Mouse (Mus musculus): ENCODE measurements around the gene Lrmda. TPM values are rescaled to one million over a fixed set of nuclear protein-coding genes. Genes with fewer than 3 reads are reported as not detected.
A peak's percentile ranks its signal among the peaks of the same experiment; 100 is the strongest.

Gene Lrmda
- polyA plus RNA-seq, 1 experiment from 2014 or later = 0.20 TPM

- Histone ChIP-seq H3K4me1 (ENCODE audit: control insufficient read depth, insufficient read depth, low read length) (peaks cover 12% of the 10 kb centered on the region), H3K27me3 (ENCODE audit: control insufficient read depth, insufficient read depth, low read length) (peaks cover 10% of the 10 kb centered on the region; the same call in 1 of the 2 replicates), H3K4me3 (ENCODE audit: low read depth, low read length) (no peak overlapping the region), H3K36me3 (ENCODE audit: control insufficient read depth, insufficient read depth, low read length) (no peaks in the 10 kb centered on the region), H3K9ac (ENCODE audit: low read length) (no peak overlapping the region), H3K4me2 (ENCODE audit: low read depth, severe bottlenecking) (no peak overlapping the region), H3K9me3 (ENCODE audit: control insufficient read depth, low read length) (no peaks in the 10 kb centered on the region; the same call in 1 of the 2 replicates), H3K27ac (replicated peaks; ENCODE audit: low read depth, low read length) (no peak overlapping the region)
- no peak for DNase-seq (ENCODE audit: low spot score)
- 93% methylated on average over 3 of the region's 3 CpGs for WGBS
- ATAC-seq (ENCODE audit: insufficient number of reproducible peaks, low FRiP score, low TSS enrichment, low read depth) = no peak
These were observed 65.9 kb downstream of the Lrmda start for GRCm38 (mm10) chr14:22085411-22085810.

- no peaks in the 10 kb centered on the region for H3K27me3 ChIP-seq (ENCODE audit: control insufficient read depth, insufficient read depth, low read length)
- H3K9ac ChIP-seq (ENCODE audit: low read length) = no peak overlapping the region
- no peak overlapping the region for H3K27ac ChIP-seq (replicated peaks; ENCODE audit: low read depth, low read length)
- no peak overlapping the region for H3K4me3 ChIP-seq (ENCODE audit: low read depth, low read length)
- no peaks in the 10 kb centered on the region; the same call in 1 of the 2 replicates for H3K9me3 ChIP-seq (ENCODE audit: control insufficient read depth, low read length)
- H3K4me1 ChIP-seq (ENCODE audit: control insufficient read depth, insufficient read depth, low read length) = peaks cover 24% of the 10 kb centered on the region
- no peak for ATAC-seq (ENCODE audit: insufficient number of reproducible peaks, low FRiP score, low TSS enrichment, low read depth)
- 89% methylated on average over 2 of the region's 2 CpGs for WGBS
- DNase-seq (ENCODE audit: low spot score) = no peak
- no peaks in the 10 kb centered on the region for H3K36me3 ChIP-seq (ENCODE audit: control insufficient read depth, insufficient read depth, low read length)
- H3K4me2 ChIP-seq (ENCODE audit: low read depth, severe bottlenecking) = no peak overlapping the region
These were observed 69.1 kb downstream of the Lrmda start for GRCm38 (mm10) chr14:22088604-22089003.

GRCm38 (mm10) chr14:22089331-22089730, 69.8 kb downstream of the Lrmda start:
- no peaks in the 10 kb centered on the region for H3K36me3 ChIP-seq (ENCODE audit: control insufficient read depth, insufficient read depth, low read length)
- H3K4me3 ChIP-seq (ENCODE audit: low read depth, low read length) = no peak overlapping the region
- ATAC-seq (ENCODE audit: insufficient number of reproducible peaks, low FRiP score, low TSS enrichment, low read depth) (no peak), DNase-seq (ENCODE audit: low spot score) (no peak)
- H3K4me1 ChIP-seq (ENCODE audit: control insufficient read depth, insufficient read depth, low read length) = peaks cover 24% of the 10 kb centered on the region
- H3K27ac ChIP-seq (replicated peaks; ENCODE audit: low read depth, low read length) = no peak overlapping the region
- H3K27me3 ChIP-seq (ENCODE audit: control insufficient read depth, insufficient read depth, low read length) = no peaks in the 10 kb centered on the region
- no peaks in the 10 kb centered on the region; the same call in 1 of the 2 replicates for H3K9me3 ChIP-seq (ENCODE audit: control insufficient read depth, low read length)
- WGBS = 71% methylated on average over 7 of the region's 7 CpGs
- H3K4me2 ChIP-seq (ENCODE audit: low read depth, severe bottlenecking) = no peak overlapping the region
- no peak overlapping the region for H3K9ac ChIP-seq (ENCODE audit: low read length)

- no peaks in the 10 kb centered on the region for H3K27me3 ChIP-seq (ENCODE audit: control insufficient read depth, insufficient read depth, low read length)
- H3K9me3 ChIP-seq (ENCODE audit: control insufficient read depth, low read length) = no peaks in the 10 kb centered on the region; the same call in 1 of the 2 replicates
- ATAC-seq (ENCODE audit: insufficient number of reproducible peaks, low FRiP score, low TSS enrichment, low read depth) = no peak
- no peaks in the 10 kb centered on the region for H3K36me3 ChIP-seq (ENCODE audit: control insufficient read depth, insufficient read depth, low read length)
- H3K9ac ChIP-seq (ENCODE audit: low read length) = no peak overlapping the region
- H3K4me2 ChIP-seq (ENCODE audit: low read depth, severe bottlenecking) = no peak overlapping the region
- H3K27ac ChIP-seq (replicated peaks; ENCODE audit: low read depth, low read length) = no peak overlapping the region
- no peak for DNase-seq (ENCODE audit: low spot score)
- H3K4me3 ChIP-seq (ENCODE audit: low read depth, low read length) = no peak overlapping the region
- WGBS = 16% methylated on average over 8 of the region's 8 CpGs
- H3K4me1 ChIP-seq (ENCODE audit: control insufficient read depth, insufficient read depth, low read length) = peaks cover 24% of the 10 kb centered on the region
These were observed 70.5 kb downstream of the Lrmda start for GRCm38 (mm10) chr14:22089866-22090470.

- 4% methylated on average over 5 of the region's 5 CpGs for WGBS
- no peak overlapping the region for H3K4me3 ChIP-seq (ENCODE audit: low read depth, low read length)
- no peaks in the 10 kb centered on the region for H3K27me3 ChIP-seq (ENCODE audit: control insufficient read depth, insufficient read depth, low read length)
- peak overlapping the region; percentile 12; the same call in 1 of the 2 replicates for H3K4me2 ChIP-seq (ENCODE audit: low read depth, severe bottlenecking)
- peak overlapping the region; percentile 30; the same call in 1 of the 2 replicates for H3K27ac ChIP-seq (replicated peaks; ENCODE audit: low read depth, low read length)
- no peaks in the 10 kb centered on the region for H3K36me3 ChIP-seq (ENCODE audit: control insufficient read depth, insufficient read depth, low read length)
- DNase-seq (ENCODE audit: low spot score) = peak; percentile 56
- peak; percentile 62; the same call in 1 of the 2 replicates for ATAC-seq (ENCODE audit: insufficient number of reproducible peaks, low FRiP score, low TSS enrichment, low read depth)
- peaks cover 27% of the 10 kb centered on the region for H3K4me1 ChIP-seq (ENCODE audit: control insufficient read depth, insufficient read depth, low read length)
- no peak overlapping the region for H3K9ac ChIP-seq (ENCODE audit: low read length)
- no peaks in the 10 kb centered on the region; the same call in 1 of the 2 replicates for H3K9me3 ChIP-seq (ENCODE audit: control insufficient read depth, low read length)
These were observed 71.3 kb downstream of the Lrmda start for GRCm38 (mm10) chr14:22090778-22091211.

- no peak overlapping the region for H3K4me3 ChIP-seq (ENCODE audit: low read depth, low read length)
- H3K27ac ChIP-seq (replicated peaks; ENCODE audit: low read depth, low read length) = peak overlapping the region; percentile 30; the same call in 1 of the 2 replicates
- H3K27me3 ChIP-seq (ENCODE audit: control insufficient read depth, insufficient read depth, low read length) = 0 out of 2 replicates have a peak, but pooled peaks cover 2% of the 10 kb centered on the region
- H3K36me3 ChIP-seq (ENCODE audit: control insufficient read depth, insufficient read depth, low read length) = no peaks in the 10 kb centered on the region
- DNase-seq (ENCODE audit: low spot score) (peak; percentile 60), ATAC-seq (ENCODE audit: insufficient number of reproducible peaks, low FRiP score, low TSS enrichment, low read depth) (peak; percentile 6; the same call in 1 of the 2 replicates)
- peak overlapping the region; percentile 12; the same call in 1 of the 2 replicates for H3K4me2 ChIP-seq (ENCODE audit: low read depth, severe bottlenecking)
- H3K9ac ChIP-seq (ENCODE audit: low read length) = no peak overlapping the region
- 6% methylated on average over 4 of the region's 4 CpGs for WGBS
- peaks cover 30% of the 10 kb centered on the region for H3K4me1 ChIP-seq (ENCODE audit: control insufficient read depth, insufficient read depth, low read length)
- no peaks in the 10 kb centered on the region; the same call in 1 of the 2 replicates for H3K9me3 ChIP-seq (ENCODE audit: control insufficient read depth, low read length)
These were observed 71.8 kb downstream of the Lrmda start for GRCm38 (mm10) chr14:22091306-22091705.

- Histone ChIP-seq H3K27ac (replicated peaks; ENCODE audit: low read depth, low read length) (no peak overlapping the region), H3K4me1 (ENCODE audit: control insufficient read depth, insufficient read depth, low read length) (peaks cover 30% of the 10 kb centered on the region), H3K9ac (ENCODE audit: low read length) (no peak overlapping the region), H3K4me3 (ENCODE audit: low read depth, low read length) (no peak overlapping the region), H3K27me3 (ENCODE audit: control insufficient read depth, insufficient read depth, low read length) (0 out of 2 replicates have a peak, but pooled peaks cover 2% of the 10 kb centered on the region), H3K4me2 (ENCODE audit: low read depth, severe bottlenecking) (no peak overlapping the region), H3K36me3 (ENCODE audit: control insufficient read depth, insufficient read depth, low read length) (no peaks in the 10 kb centered on the region), H3K9me3 (ENCODE audit: control insufficient read depth, low read length) (no peaks in the 10 kb centered on the region; the same call in 1 of the 2 replicates)
- 15% methylated on average over 8 of the region's 8 CpGs for WGBS
- ATAC-seq (ENCODE audit: insufficient number of reproducible peaks, low FRiP score, low TSS enrichment, low read depth) (no peak), DNase-seq (ENCODE audit: low spot score) (no peak)
These were observed 73.6 kb downstream of the Lrmda start for GRCm38 (mm10) chr14:22093124-22093523.

GRCm38 (mm10) chr14:22101961-22102805, 82.7 kb downstream of the Lrmda start:
- Histone ChIP-seq H3K4me3 (ENCODE audit: low read depth, low read length) (no peak overlapping the region), H3K36me3 (ENCODE audit: control insufficient read depth, insufficient read depth, low read length) (no peaks in the 10 kb centered on the region), H3K4me1 (ENCODE audit: control insufficient read depth, insufficient read depth, low read length) (no peaks in the 10 kb centered on the region), H3K27me3 (ENCODE audit: control insufficient read depth, insufficient read depth, low read length) (no peaks in the 10 kb centered on the region), H3K27ac (replicated peaks; ENCODE audit: low read depth, low read length) (no peak overlapping the region), H3K4me2 (ENCODE audit: low read depth, severe bottlenecking) (no peak overlapping the region), H3K9ac (ENCODE audit: low read length) (no peak overlapping the region), H3K9me3 (ENCODE audit: control insufficient read depth, low read length) (no peaks in the 10 kb centered on the region; the same call in 1 of the 2 replicates)
- WGBS = 87% methylated on average over 14 of the region's 14 CpGs
- ATAC-seq (ENCODE audit: insufficient number of reproducible peaks, low FRiP score, low TSS enrichment, low read depth) (no peak), DNase-seq (ENCODE audit: low spot score) (no peak)
